Mouse (Mus musculus): ENCODE measurements around the gene Tmem190. TPM values are rescaled to one million over a fixed set of nuclear protein-coding genes. Genes with fewer than 3 reads are reported as not detected.
"Not testable (repeated sequence)": the region's sequence is repeated elsewhere in the genome, so short reads cannot be mapped to it uniquely, and the experiment has no call there.

Tmem190 gene
- total RNA-seq, 2 experiments from 2014 or later = not detected

- intact Hi-C loops (cut with DNase I; ENCODE audit: low total_unique reads) = loop anchor here (10.0 kb wide), 2 partner anchors 182 to 252 kb away; no protein-coding TSS in a partner anchor
- no peak for DNase-seq
Measured at GRCm38 (mm10) chr7:4806716-4807115, 24.0 kb downstream of the Tmem190 start.

DNA sequence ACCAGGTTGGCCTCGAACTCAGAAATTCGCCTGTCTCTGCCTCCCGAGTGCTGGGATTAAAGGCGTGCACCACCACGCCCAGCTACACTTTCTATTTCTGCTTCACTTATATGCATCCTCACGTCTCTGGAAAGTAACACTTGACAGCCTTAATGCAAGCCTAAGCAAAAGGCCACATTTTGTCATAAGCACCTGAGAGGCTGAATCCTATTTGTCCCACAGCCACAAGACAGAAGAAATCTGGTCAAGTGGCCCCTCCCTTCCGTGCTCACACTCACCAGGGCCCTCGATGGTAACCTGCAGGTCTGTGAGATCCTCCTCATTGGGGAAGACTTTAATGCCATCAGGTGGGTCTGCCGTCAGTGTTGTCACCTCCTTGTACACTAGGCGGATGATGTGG, 28.4 kb downstream of the Tmem190 start:
- not testable (repeated sequence) for DNase-seq

DNA sequence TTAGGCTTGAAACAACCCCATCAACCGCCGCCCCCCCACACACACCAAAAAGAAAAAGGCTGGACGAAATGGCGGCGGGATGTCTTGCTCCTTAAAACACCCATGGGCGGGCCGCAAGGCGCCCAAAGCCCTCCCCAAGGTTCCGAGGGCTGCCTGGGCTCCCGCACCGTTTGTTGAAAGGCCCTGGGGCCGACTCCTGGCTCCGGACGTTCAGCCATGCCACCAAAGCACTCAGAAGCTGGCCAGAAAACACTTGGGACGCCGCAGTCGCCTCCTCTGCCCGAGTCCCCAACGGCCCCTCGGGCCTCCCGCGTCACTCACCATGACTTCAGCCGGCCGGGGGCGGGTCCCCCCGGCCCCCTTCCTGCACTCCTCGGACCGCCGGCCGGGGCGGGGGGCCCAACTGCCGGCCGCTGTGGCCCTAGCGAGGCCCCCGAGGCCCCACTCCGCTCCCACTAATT, 29.1 kb downstream of the Tmem190 start:
- intact Hi-C loops (cut with DNase I; ENCODE audit: low total_unique reads) = no loop called here
- peak; percentile 40 for DNase-seq

More for the DNA sequence above, 28.4 kb downstream of the Tmem190 start:
- intact Hi-C loops (cut with DNase I; ENCODE audit: low total_unique reads) = not testable (repeated sequence)

GRCm38 (mm10) chr7:4812303-4813104, 29.8 kb downstream of the Tmem190 start, which contains the start of gene Ube2s:
TSS of gene Ube2s (minus strand) at chr7:4812590.
- DNase-seq = peak; percentile 99
- intact Hi-C loops (cut with DNase I; ENCODE audit: low total_unique reads) = no loop called here

DNA sequence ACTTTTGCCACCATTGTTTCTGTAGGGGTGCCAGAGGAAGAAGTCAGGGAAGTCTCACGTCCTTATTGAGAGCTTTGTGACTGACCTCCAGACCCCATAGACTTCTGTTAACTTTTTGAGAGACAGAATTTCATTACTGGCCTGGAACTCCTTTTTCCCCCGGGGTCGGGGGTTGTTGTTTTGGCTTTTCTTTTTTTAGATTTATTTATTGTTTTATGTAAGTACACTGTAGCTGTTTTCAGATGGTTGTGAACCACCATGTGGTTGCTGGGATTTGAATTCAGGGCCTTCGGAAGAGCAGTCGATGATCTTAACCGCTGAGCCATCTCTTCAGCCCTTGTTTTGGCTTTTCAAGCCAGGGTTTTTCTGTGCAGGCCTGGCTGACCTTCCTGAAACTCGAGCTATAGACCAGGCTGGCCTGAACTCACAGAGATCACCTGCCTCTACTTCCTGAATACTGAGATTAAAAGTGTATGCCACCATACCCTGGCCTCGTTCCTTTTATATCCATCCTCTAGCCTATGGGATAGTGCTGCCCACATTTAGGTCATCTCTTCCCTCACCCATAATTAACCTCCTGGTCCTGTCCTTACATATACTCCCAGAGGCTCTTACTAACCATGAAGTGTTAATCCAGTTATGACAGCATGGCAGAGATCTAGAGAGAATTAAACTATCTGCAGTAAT, 30.5 kb downstream of the Tmem190 start:
- DNase-seq = no peak
- intact Hi-C loops (cut with DNase I; ENCODE audit: low total_unique reads) = no loop called here

GRCm38 (mm10) chr7:4816559-4816958, 33.8 kb downstream of the Tmem190 start:
- intact Hi-C loops (cut with DNase I; ENCODE audit: low total_unique reads) = no loop called here
- no peak for DNase-seq

DNA sequence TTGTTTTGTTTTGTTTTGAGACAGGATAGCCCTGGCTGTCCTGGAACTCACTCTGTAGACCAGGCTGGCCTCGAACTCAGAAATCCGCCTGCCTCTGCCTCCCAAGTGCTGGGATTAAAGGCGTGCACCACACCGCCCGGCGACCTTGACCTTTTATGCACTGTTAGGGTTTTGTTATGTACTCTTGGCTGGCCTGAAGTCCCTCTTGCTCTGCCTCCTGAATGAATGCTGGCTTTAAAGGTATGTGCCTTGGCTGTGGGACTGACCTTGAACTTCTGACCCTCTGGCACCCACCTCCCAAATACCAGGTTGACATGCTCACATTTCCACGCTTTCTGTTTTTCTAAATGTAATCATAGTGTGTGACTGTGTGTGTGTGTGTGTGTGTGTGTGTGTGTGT, 38.2 kb downstream of the Tmem190 start:
- intact Hi-C loops (cut with DNase I; ENCODE audit: low total_unique reads); DNase-seq: not testable (repeated sequence)

DNA sequence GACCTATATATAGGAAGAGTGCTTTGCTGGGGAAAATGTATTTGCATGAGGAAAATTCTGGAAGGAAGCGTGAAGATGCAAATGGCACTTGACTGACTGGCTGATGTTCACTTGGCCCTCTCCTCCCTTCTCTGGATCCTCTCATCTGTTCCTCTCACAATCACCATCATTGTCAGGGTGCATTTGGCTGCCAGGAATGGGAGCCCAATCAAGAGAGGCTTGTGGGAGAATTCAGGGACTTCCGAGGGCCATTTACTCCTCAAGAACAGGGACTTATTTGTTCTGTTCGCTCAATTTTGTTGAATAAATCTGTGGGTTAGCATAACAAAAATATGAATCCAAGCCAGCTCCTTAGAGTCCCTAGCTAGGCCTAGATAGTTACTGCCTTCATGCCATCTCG, 39.0 kb downstream of the Tmem190 start:
- intact Hi-C loops (cut with DNase I; ENCODE audit: low total_unique reads) = no loop called here
- DNase-seq = no peak

DNA sequence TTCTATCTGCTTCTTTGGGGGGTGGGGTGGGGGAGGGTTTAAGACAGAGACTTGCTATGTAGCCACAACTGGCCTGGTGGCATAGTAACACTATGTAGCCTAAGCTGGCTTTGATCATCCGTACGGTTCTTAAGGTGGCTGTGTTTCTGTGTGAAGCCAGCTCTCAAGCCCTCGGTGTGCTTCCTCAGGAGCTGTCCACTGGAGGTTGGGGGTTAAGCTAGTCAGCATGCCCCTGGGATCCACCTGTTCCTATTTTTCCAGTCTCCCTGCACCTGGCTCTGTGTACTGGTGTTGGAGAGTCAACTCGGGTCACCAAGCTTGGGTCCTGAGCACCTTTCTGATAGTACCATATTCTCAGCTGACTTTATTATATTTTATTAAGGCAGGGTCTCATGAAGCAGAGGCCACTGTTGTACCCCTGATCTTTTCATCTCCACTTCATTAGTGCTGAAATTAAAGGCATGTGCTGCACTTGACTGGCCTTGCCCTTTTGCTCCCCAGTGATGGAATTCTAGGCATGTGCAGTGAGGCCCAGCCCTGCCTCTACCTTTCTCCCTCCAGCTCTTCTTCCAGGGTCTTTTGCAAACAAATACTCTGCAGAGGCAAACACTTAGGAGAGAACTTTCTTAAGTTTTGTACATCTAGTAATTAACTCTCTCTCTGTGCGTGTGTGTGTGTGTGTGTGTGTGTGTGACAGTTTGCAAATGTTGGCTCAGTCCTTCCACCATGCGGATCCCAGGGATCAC, 39.6 kb downstream of the Tmem190 start:
- intact Hi-C loops (cut with DNase I; ENCODE audit: low total_unique reads) = no loop called here
- no peak for DNase-seq

DNA sequence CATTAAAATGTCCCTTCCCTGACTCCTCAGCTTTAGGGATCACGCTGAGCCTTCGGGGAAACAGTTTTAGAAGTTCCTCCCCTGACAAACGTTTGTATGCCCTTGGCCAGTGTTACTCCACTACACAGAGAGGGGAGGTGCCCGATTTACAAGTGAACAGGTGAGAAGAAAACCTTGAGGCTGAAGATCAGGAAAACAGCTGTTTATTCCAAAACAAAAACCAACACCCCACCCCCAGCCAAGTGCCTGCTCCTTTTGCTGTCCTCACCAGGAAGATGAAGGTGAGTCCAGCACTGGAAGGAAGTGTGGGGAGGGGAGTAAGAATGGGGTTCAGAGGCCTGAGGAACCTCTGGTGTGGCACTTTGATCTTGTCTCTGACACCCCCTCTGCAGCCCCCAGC, 42.6 kb downstream of the Tmem190 start:
- DNase-seq = no peak
- intact Hi-C loops (cut with DNase I; ENCODE audit: low total_unique reads) = no loop called here

DNA sequence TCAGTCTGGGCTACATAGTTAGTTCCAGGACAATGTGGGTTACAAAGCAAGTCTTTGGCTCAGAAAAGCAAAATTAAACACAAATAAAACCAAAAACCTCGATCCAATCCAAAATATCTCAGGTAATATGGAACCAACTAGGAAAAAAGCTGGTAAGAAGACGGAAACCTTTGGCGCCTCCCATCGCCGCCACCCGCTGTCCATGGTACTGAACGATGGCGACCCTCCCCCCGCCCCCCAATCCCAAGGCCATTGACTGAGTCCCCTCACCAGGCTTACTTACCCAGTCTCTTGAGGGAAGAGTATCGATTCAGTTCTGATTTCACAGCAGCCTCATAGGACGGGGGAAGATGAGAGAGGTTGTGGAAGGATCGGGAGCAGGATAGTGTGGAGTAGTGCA, 47.7 kb downstream of the Tmem190 start:
- intact Hi-C loops (cut with DNase I; ENCODE audit: low total_unique reads) = no loop called here
- no peak for DNase-seq

Other genes with a start within 250 kb of the Tmem190 start
- under 1 TPM in 1 of 2 experiments, not detected in 1; 0.13 TPM for gene Syt5, start 235.4 kb upstream of the Tmem190 start, total RNA-seq (2021)
- not detected for gene Ptprh, start 178.9 kb upstream of the Tmem190 start, total RNA-seq (2021)
- gene Tmem86b, start 151.5 kb upstream of the Tmem190 start, total RNA-seq (2021) = 1 to 10 TPM; 2.1 to 3.1 TPM
- gene Ppp6r1, start 123.9 kb upstream of the Tmem190 start, total RNA-seq (2021) = 10 to 100 TPM; 44.2 to 45.0 TPM
- 10 to 100 TPM; 19.7 to 20.3 TPM for gene Hspbp1, start 97.9 kb upstream of the Tmem190 start, total RNA-seq (2021)
- gene Brsk1, start 92.3 kb upstream of the Tmem190 start, total RNA-seq (2021) = 1 to 10 TPM; 1.8 to 2.3 TPM
- under 1 TPM in 1 of 2 experiments, not detected in 1; 0.12 TPM for gene Tmem150b, start 57.7 kb upstream of the Tmem190 start, total RNA-seq (2021)
- gene Kmt5c, start 42.8 kb upstream of the Tmem190 start, total RNA-seq (2021) = 10 to 100 TPM; 18.9 to 19.9 TPM
- gene Cox6b2, start 29.8 kb upstream of the Tmem190 start, total RNA-seq (2021) = 1 to 10 TPM; 2.6 to 2.9 TPM
- not detected for gene Fam71e2, start 11.6 kb upstream of the Tmem190 start, total RNA-seq (2021)
- under 1 TPM in 1 of 2 experiments, not detected in 1; 0.13 TPM for gene Il11, start 78 bp upstream of the Tmem190 start, total RNA-seq (2021)
- gene Tmem238, start 6.7 kb downstream of the Tmem190 start, total RNA-seq (2021) = 1 to 10 TPM; 2.5 to 4.1 TPM
- gene Rpl28, start 9.9 kb downstream of the Tmem190 start, total RNA-seq (2021) = 100 to 1,000 TPM; 613 to 657 TPM
- 10 to 100 TPM; 79.5 to 80.4 TPM for gene Ube2s, start 29.7 kb downstream of the Tmem190 start, total RNA-seq (2021)
- gene Shisa7, start 61.8 kb downstream of the Tmem190 start, total RNA-seq (2021) = not detected
- 1 to 10 TPM; 2.4 TPM for gene Isoc2b, start 87.3 kb downstream of the Tmem190 start, total RNA-seq (2021)
- gene Isoc2a, start 94.2 kb downstream of the Tmem190 start, total RNA-seq (2021) = 10 to 100 TPM; 15.8 to 16.7 TPM
- not detected for gene Gm36210, start 123.6 kb downstream of the Tmem190 start, total RNA-seq (2021)
- 1 to 10 TPM; 7.9 to 8.4 TPM for gene Zfp628, start 132.3 kb downstream of the Tmem190 start, total RNA-seq (2021)
- gene Nat14, start 139.1 kb downstream of the Tmem190 start, total RNA-seq (2021) = 1 to 10 TPM; 2.4 to 3.3 TPM
- gene Ssc5d, start 142.8 kb downstream of the Tmem190 start, total RNA-seq (2021) = 10 to 100 TPM; 28.5 to 33.4 TPM
- 10 to 100 TPM; 39.9 to 51.4 TPM for gene Sbk2, start 181.5 kb downstream of the Tmem190 start, total RNA-seq (2021)
- 1 to 10 TPM in 1 of 2 experiments, under 1 TPM in 1; 0.33 to 1.0 TPM for gene Sbk3, start 188.2 kb downstream of the Tmem190 start, total RNA-seq (2021)
- 10 to 100 TPM in 1 of 2 experiments, 1 to 10 TPM in 1; 9.0 to 10.5 TPM for gene Zfp579, start 213.2 kb downstream of the Tmem190 start, total RNA-seq (2021)
- gene Zfp524, start 231.5 kb downstream of the Tmem190 start, total RNA-seq (2021) = 1 to 10 TPM; 5.8 to 6.0 TPM
- gene Fiz1, start 231.8 kb downstream of the Tmem190 start, total RNA-seq (2021) = 10 to 100 TPM; 16.3 to 16.5 TPM
- gene Gm44973, start 232.6 kb downstream of the Tmem190 start, total RNA-seq (2021) = not detected
- gene Zfp865, start 237.4 kb downstream of the Tmem190 start, total RNA-seq (2021) = 10 to 100 TPM; 12.6 to 13.4 TPM
- under 1 TPM; 0.31 to 0.33 TPM for gene Ccdc106, start 237.6 kb downstream of the Tmem190 start, total RNA-seq (2021)